In genomic region chr7:65157031-65158025, GRCm38 (mm10) we compare ENCODE assay signal across 8 mouse cellular contexts. TPM values are rescaled to one million over a fixed set of nuclear protein-coding genes. Genes with fewer than 3 reads are reported as not detected.
A peak's percentile ranks its signal among the peaks of the same experiment; 100 is the strongest.
DNase-seq lines count a peak whose midpoint lies in the region; ATAC-seq lines count a peak whose summit lies in the region.

No protein-coding gene starts in this region.

- H3K27me3 ChIP-seq in lung, embryonic 16.5 days (ENCODE audit: control insufficient read depth, insufficient read depth, low read depth, low read length) = peaks cover 44% of the 10 kb centered on the region
- H3K27me3 ChIP-seq in limb, embryonic 11.5 days (ENCODE audit: control insufficient read depth, insufficient read depth, low read length) = peaks cover 38% of the 10 kb centered on the region
- H3K27me3 ChIP-seq in stomach, embryonic 15.5 days (replicated peaks) = peaks cover 41% of the 10 kb centered on the region

- H3K36me3 ChIP-seq in lung, embryonic 16.5 days (ENCODE audit: control insufficient read depth, insufficient read depth, low read length) = no peaks in the 10 kb centered on the region
- no peaks in the 10 kb centered on the region for H3K36me3 ChIP-seq in limb, embryonic 11.5 days (ENCODE audit: control insufficient read depth, insufficient read depth, low read length)
- H3K36me3 ChIP-seq in stomach, embryonic 15.5 days = no peaks in the 10 kb centered on the region

- peak overlapping the region; percentile 100 for H3K4me2 ChIP-seq in lung, embryonic 16.5 days (ENCODE audit: low read depth, low read length)
- H3K4me2 ChIP-seq in limb, embryonic 11.5 days (ENCODE audit: low read depth, severe bottlenecking) = peak overlapping the region; percentile 98
- peak overlapping the region; percentile 97 for H3K4me2 ChIP-seq in stomach, embryonic 15.5 days

- ATAC-seq in cerebellum, adult (ENCODE audit: insufficient number of reproducible peaks, low FRiP score, low TSS enrichment) = no peak
- ATAC-seq in lung, embryonic 16.5 days (ENCODE audit: low read depth) = no peak
- ATAC-seq in limb, embryonic 11.5 days (ENCODE audit: insufficient number of reproducible peaks, low FRiP score, low TSS enrichment, low read depth) = no peak
- ATAC-seq in stomach, embryonic 15.5 days (ENCODE audit: insufficient read depth, low FRiP score, low read depth) = no peak

- H3K9ac ChIP-seq in lung, embryonic 16.5 days (ENCODE audit: low read length) = no peak overlapping the region
- H3K9ac ChIP-seq in limb, embryonic 11.5 days (ENCODE audit: low read length) = no peak overlapping the region
- H3K9ac ChIP-seq in stomach, embryonic 15.5 days = no peak overlapping the region

- peak overlapping the region; percentile 64 for H3K4me3 ChIP-seq in lung, embryonic 16.5 days (ENCODE audit: low read length)
- H3K4me3 ChIP-seq in limb, embryonic 11.5 days (ENCODE audit: low read depth, low read length) = no peak overlapping the region
- H3K4me3 ChIP-seq in stomach, embryonic 15.5 days (replicated peaks) = peak overlapping the region; percentile 53

- no peaks in the 10 kb centered on the region for H3K9me3 ChIP-seq in lung, embryonic 16.5 days (ENCODE audit: control insufficient read depth, low read length)
- no peaks in the 10 kb centered on the region for H3K9me3 ChIP-seq in limb, embryonic 11.5 days (ENCODE audit: control insufficient read depth, low read length)
- H3K9me3 ChIP-seq in stomach, embryonic 15.5 days = no peaks in the 10 kb centered on the region

- H3K27ac ChIP-seq in lung, embryonic 16.5 days (ENCODE audit: low read length) = no peak overlapping the region
- no peak overlapping the region for H3K27ac ChIP-seq in limb, embryonic 11.5 days (replicated peaks; ENCODE audit: low read depth, low read length)
- no peak overlapping the region for H3K27ac ChIP-seq in stomach, embryonic 15.5 days

- DNase-seq in cerebellum, postnatal 10 days = peak; percentile 26 to 38
- DNase-seq in lung, postnatal 14 days = no peak
- DNase-seq in limb, embryonic 11.5 days (ENCODE audit: low spot score) = no peak
- no peak for DNase-seq in left cerebral cortex, adult 8-10 months (ENCODE audit: low spot score in 2 of 2)
- no peak for DNase-seq in layer of hippocampus, postnatal 10 days (ENCODE audit: low spot score in 2 of 2)

- WGBS in lung, embryonic 16.5 days = 11% methylated on average over 16 of the region's 16 CpGs
- WGBS in limb, embryonic 11.5 days = 17% methylated on average over 16 of the region's 16 CpGs
- 18% methylated on average over 16 of the region's 16 CpGs for WGBS in stomach, embryonic 15.5 days

- 0 out of 2 replicates have a peak, but pooled peaks cover 4% of the 10 kb centered on the region for H3K4me1 ChIP-seq in lung, embryonic 16.5 days (replicated peaks; ENCODE audit: control insufficient read depth, insufficient read depth, low read length)
- H3K4me1 ChIP-seq in limb, embryonic 11.5 days (ENCODE audit: control insufficient read depth, insufficient read depth, low read length) = no peaks in the 10 kb centered on the region
- peaks cover 7% of the 10 kb centered on the region for H3K4me1 ChIP-seq in stomach, embryonic 15.5 days

RNA-seq across cellular contexts. Expression of gene Fam189a1, which starts 1.0 kb away (rescaled TPM):
- polyA plus RNA-seq in lung, embryonic 16.5 days (2015; fragmentation: Nextera tagmentation; extraction: Ambion mirVana) = 0.20 and 0.69 TPM in 2 replicates
- polyA plus RNA-seq in limb, embryonic 11.5 days (2014; fragmentation: Nextera tagmentation; extraction: Ambion mirVana) = 0.35 and 0.78 TPM in 2 replicates
- 0.61 and 0.74 TPM in 2 replicates for polyA plus RNA-seq in stomach, embryonic 15.5 days (2015; fragmentation: Nextera tagmentation; extraction: Ambion mirVana)
- 10 to 100 TPM; 43.0 to 54.1 (median 47.7) TPM for total RNA-seq in left cerebral cortex, adult 8-10 months (2022)
- total RNA-seq in layer of hippocampus, postnatal 10 days (2021) = 10 to 100 TPM; 72.4 to 90.3 TPM

Comparison
In these comparisons a context has a peak if more than half of its experiments do, and no peak if none do; other contexts are left out.
1. DNase-seq: peak in cerebellum, postnatal 10 days (2 of 2); none in lung, postnatal 14 days (single experiment), limb, embryonic 11.5 days (single experiment), left cerebral cortex, adult 8-10 months (0 of 2) and layer of hippocampus, postnatal 10 days (0 of 2).
2. Peak in every context shown above with its lines, with median percentiles within 50 percentile points of each other: H3K4me2 ChIP-seq.